In the genomic region with DNA sequence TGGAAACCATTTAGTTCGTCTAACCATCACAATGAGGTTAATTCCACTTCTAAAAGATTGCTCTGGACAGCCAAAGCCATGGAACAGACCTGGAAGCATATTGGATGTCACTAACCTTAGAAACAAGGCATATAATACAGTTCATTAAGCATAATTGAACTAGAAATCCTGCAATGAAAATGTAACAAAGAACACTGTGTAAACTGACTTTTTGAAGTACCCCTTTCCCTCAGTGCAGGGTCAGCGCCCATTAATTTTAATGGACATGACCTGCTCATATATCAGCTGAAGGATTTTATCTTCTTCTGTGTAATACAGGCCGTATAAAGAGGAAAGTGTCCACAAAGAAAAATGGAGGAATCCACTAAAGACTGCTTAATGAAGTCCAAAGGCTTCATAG, we compare ENCODE assay signal across 18 mouse cellular contexts.
"Had no signal": no experiment of that assay in that cellular context is flagged by ENCODE, and none has a peak within 500 bp of the region (broad histone marks: within the 10 kb centered on the region; RNA-seq: fewer than 3 reads in every experiment).

No protein-coding gene starts in this region.

- H3K4me1 ChIP-seq: midbrain, embryonic 10.5 days; midbrain, embryonic 12.5 days; neural tube, embryonic 13.5 days had no signal

- H3K9ac ChIP-seq: lung, embryonic 14.5 days; midbrain, embryonic 12.5 days; neural tube, embryonic 13.5 days had no signal

- H3K9me3 ChIP-seq: midbrain, embryonic 10.5 days; midbrain, embryonic 12.5 days; neural tube, embryonic 13.5 days had no signal

- H3K36me3 ChIP-seq: midbrain, embryonic 10.5 days; midbrain, embryonic 12.5 days; neural tube, embryonic 13.5 days had no signal

- H3K4me3 ChIP-seq: midbrain, embryonic 10.5 days; midbrain, embryonic 12.5 days; myocyte; neural tube, embryonic 13.5 days had no signal

- H3K27ac ChIP-seq: midbrain, embryonic 10.5 days; midbrain, embryonic 12.5 days; neural tube, embryonic 13.5 days had no signal

- H3K4me2 ChIP-seq: lung, embryonic 14.5 days; midbrain, embryonic 12.5 days; neural tube, embryonic 13.5 days had no signal

- ATAC-seq: midbrain, embryonic 16.5 days had no signal

- DNase-seq: lung, adult 18-20 months; lung, embryonic 14.5 days; lung, postnatal 10 days; lung, postnatal 4 days; midbrain, embryonic 14.5 days; retina, postnatal 1 day; right cerebral cortex, adult 18-20 months; right cerebral cortex, postnatal 25 days; right cerebral cortex, postnatal 4 days; spleen, adult 18-20 months; thymus, adult 18-20 months; thymus, postnatal 14 days; thymus, postnatal 36 days had no signal

- H3K27me3 ChIP-seq: midbrain, embryonic 12.5 days; neural tube, embryonic 13.5 days had no signal
